8 mouse cellular contexts compared by ENCODE assay signal in genomic region chr10:119055199-119055785, GRCm38 (mm10).
DNase-seq lines count a peak whose midpoint lies in the region; ATAC-seq lines count a peak whose summit lies in the region.

No protein-coding gene starts in this region.

- no peak overlapping the region for H3K9ac ChIP-seq in neural tube, embryonic 14.5 days (replicated peaks; ENCODE audit: low read depth, low read length)
- no peak overlapping the region for H3K9ac ChIP-seq in intestine, embryonic 15.5 days

- no peak overlapping the region for H3K4me3 ChIP-seq in neural tube, embryonic 14.5 days (ENCODE audit: low read depth, low read length)
- no peak overlapping the region for H3K4me3 ChIP-seq in intestine, embryonic 15.5 days (replicated peaks)

- H3K27ac ChIP-seq in neural tube, embryonic 14.5 days (ENCODE audit: low read depth, low read length) = no peak overlapping the region; the same call in 1 of the 2 replicates
- H3K27ac ChIP-seq in intestine, embryonic 15.5 days = no peak overlapping the region

- H3K36me3 ChIP-seq in neural tube, embryonic 14.5 days (ENCODE audit: control insufficient read depth, insufficient read depth, low read length) = no peaks in the 10 kb centered on the region
- no peaks in the 10 kb centered on the region for H3K36me3 ChIP-seq in intestine, embryonic 15.5 days

- WGBS in neural tube, embryonic 14.5 days = 41% methylated on average over 13 of the region's 13 CpGs
- WGBS in intestine, embryonic 15.5 days = 54% methylated on average over 13 of the region's 13 CpGs

- no peaks in the 10 kb centered on the region for H3K27me3 ChIP-seq in neural tube, embryonic 14.5 days (ENCODE audit: control insufficient read depth, insufficient read depth, low read length)
- H3K27me3 ChIP-seq in intestine, embryonic 15.5 days (replicated peaks) = no peaks in the 10 kb centered on the region

- no peak for DNase-seq in neural tube, embryonic 10.5 days (ENCODE audit: extremely low spot score, low spot score)
- DNase-seq in cerebellum, adult 8-10 months = peak; percentile 10
- peak; percentile 66 to 70 for DNase-seq in frontal cortex, postnatal 36 days (ENCODE audit: low spot score in 2 of 2)
- DNase-seq in layer of hippocampus, adult 8-10 months (ENCODE audit: low spot score in 2 of 2) = peak; percentile 61 to 64
- peak; percentile 87 for DNase-seq in lung, postnatal 10 days
- peak; percentile 40 to 79 for DNase-seq in urinary bladder, postnatal 4 days (ENCODE audit: low spot score in 2 of 2)

- H3K4me1 ChIP-seq in neural tube, embryonic 14.5 days (ENCODE audit: control insufficient read depth, insufficient read depth, low read length) = peaks cover 4% of the 10 kb centered on the region; the same call in 1 of the 2 replicates
- H3K4me1 ChIP-seq in intestine, embryonic 15.5 days (replicated peaks) = peaks cover 4% of the 10 kb centered on the region; the same call in 1 of the 2 replicates

- no peaks in the 10 kb centered on the region for H3K9me3 ChIP-seq in neural tube, embryonic 14.5 days (ENCODE audit: control insufficient read depth, low read length)
- no peaks in the 10 kb centered on the region for H3K9me3 ChIP-seq in intestine, embryonic 15.5 days

- ATAC-seq in neural tube, embryonic 14.5 days (ENCODE audit: low read depth) = peak; percentile 56
- no peak for ATAC-seq in intestine, embryonic 15.5 days

- H3K4me2 ChIP-seq in neural tube, embryonic 14.5 days (ENCODE audit: low read depth, low read length) = no peak overlapping the region
- H3K4me2 ChIP-seq in intestine, embryonic 15.5 days (replicated peaks) = no peak overlapping the region
